Mouse (Mus musculus) urinary bladder, adult 18-20 months (tissue): Measurements from ENCODE around the gene Kcp.

Experiments used
- DNase-seq, 2 experiments: peaks; one replicate each; pipeline ENCODE4 v3.0.0; 2022; ENCODE audit warnings: low spot score in 2 of 2, mixed read lengths in 2 of 2

The Kcp gene

GRCm38 (mm10) chr6:29507447-29508309 is at the start of gene Kcp:
Gene Kcp (minus strand): TSS chr6:29507952.
- DNase-seq: no peak

- no peak for DNase-seq
Observed at GRCm38 (mm10) chr6:29557112-29557511, 49.4 kb upstream of the Kcp start.

GRCm38 (mm10) chr6:29552526-29552925 is 44.8 kb upstream of the Kcp start:
- no peak for DNase-seq

- DNase-seq: no peak
Observed at GRCm38 (mm10) chr6:29548086-29548485, 40.3 kb upstream of the Kcp start.

- DNase-seq: no peak
Observed at GRCm38 (mm10) chr6:29547582-29547981, 39.8 kb upstream of the Kcp start.

GRCm38 (mm10) chr6:29545611-29546010 is 37.9 kb upstream of the Kcp start:
- no peak for DNase-seq

- no peak for DNase-seq
Observed at GRCm38 (mm10) chr6:29540956-29541355, 33.2 kb upstream of the Kcp start.

- no peak for DNase-seq
Observed at GRCm38 (mm10) chr6:29540223-29540622, 32.5 kb upstream of the Kcp start.

GRCm38 (mm10) chr6:29539502-29539901 is 31.8 kb upstream of the Kcp start:
- DNase-seq: no peak

- DNase-seq: no peak
Observed at GRCm38 (mm10) chr6:29537221-29537620, 29.5 kb upstream of the Kcp start.

- DNase-seq: no peak
Observed at GRCm38 (mm10) chr6:29536651-29537193, 29.0 kb upstream of the Kcp start.

- peak in 1 of 2 experiments; percentile 54 for DNase-seq
Observed at GRCm38 (mm10) chr6:29535316-29535715, 27.6 kb upstream of the Kcp start.

GRCm38 (mm10) chr6:29530050-29530449 is 22.3 kb upstream of the Kcp start:
- no peak for DNase-seq

- no peak for DNase-seq
Observed at GRCm38 (mm10) chr6:29529444-29529820, 21.7 kb upstream of the Kcp start.

- DNase-seq: no peak
Observed at GRCm38 (mm10) chr6:29528561-29529443, 21.1 kb upstream of the Kcp start.

GRCm38 (mm10) chr6:29528165-29528505 is 20.4 kb upstream of the Kcp start:
- DNase-seq: no peak

GRCm38 (mm10) chr6:29527361-29528164 is 19.8 kb upstream of the Kcp start:
- DNase-seq: no peak

- DNase-seq: peak in 1 of 2 experiments; percentile 60
Observed at GRCm38 (mm10) chr6:29526281-29527251, 18.8 kb upstream of the Kcp start, which contains the start of gene Irf5. Gene Irf5 (plus strand): TSS chr6:29526625.

- no peak for DNase-seq
Observed at GRCm38 (mm10) chr6:29525256-29525655, 17.5 kb upstream of the Kcp start.

GRCm38 (mm10) chr6:29524034-29524489 is 16.3 kb upstream of the Kcp start:
- DNase-seq: no peak
